ENCODE assay signal across 8 mouse cellular contexts in genomic region chr19:18712866-18713300, GRCm38 (mm10). TPM values are rescaled to one million over a fixed set of nuclear protein-coding genes. Genes with fewer than 3 reads are reported as not detected.
A peak's percentile ranks its signal among the peaks of the same experiment; 100 is the strongest.
DNase-seq lines count a peak whose midpoint lies in the region; ATAC-seq and TF ChIP-seq lines count a peak whose summit lies in the region.

D030056L22Rik (plus strand) TSS chr19:18713193.

- H3K4me2 ChIP-seq in lung, postnatal 0 days (replicated peaks; ENCODE audit: low read depth, low read length) = peak within 1 kb of the TSS; percentile 94

- TF ChIP-seq CTCF in lung, postnatal 0 days (IDR thresholded peaks at IDR 0.05) = peak; percentile 88

- H3K9ac ChIP-seq in lung, postnatal 0 days (replicated peaks; ENCODE audit: low read depth) = peak within 1 kb of the TSS; percentile 65

- TF ChIP-seq EP300 in lung, postnatal 0 days (IDR thresholded peaks at IDR 0.05) = no peak

- peaks cover 25% of the 10 kb centered on the region for H3K4me1 ChIP-seq in hindbrain, embryonic 10.5 days (replicated peaks)
- peaks cover 11% of the 10 kb centered on the region; the same call in 1 of the 2 replicates for H3K4me1 ChIP-seq in lung, postnatal 0 days (ENCODE audit: insufficient read depth, low read depth, low read length)

- H3K36me3 ChIP-seq in hindbrain, embryonic 10.5 days = peaks cover 16% of the 10 kb centered on the region
- H3K36me3 ChIP-seq in lung, postnatal 0 days (ENCODE audit: insufficient read depth, low read length) = no peaks in the 10 kb centered on the region

- no peaks in the 10 kb centered on the region for H3K9me3 ChIP-seq in hindbrain, embryonic 10.5 days
- no peaks in the 10 kb centered on the region for H3K9me3 ChIP-seq in lung, postnatal 0 days (ENCODE audit: low read length)

- H3K27me3 ChIP-seq in hindbrain, embryonic 10.5 days (ENCODE audit: insufficient read depth, poor library complexity, severe bottlenecking) = no peaks in the 10 kb centered on the region
- H3K27me3 ChIP-seq in lung, postnatal 0 days (replicated peaks; ENCODE audit: insufficient read depth, low read length) = no peaks in the 10 kb centered on the region

- H3K4me3 ChIP-seq in hindbrain, embryonic 10.5 days = peak within 1 kb of the TSS; percentile 95
- peak within 1 kb of the TSS; percentile 66 for H3K4me3 ChIP-seq in lung, postnatal 0 days (ENCODE audit: low read depth, low read length)

- peak within 1 kb of the TSS; percentile 94 for H3K27ac ChIP-seq in hindbrain, embryonic 10.5 days
- H3K27ac ChIP-seq in lung, postnatal 0 days (ENCODE audit: low read length) = peak within 1 kb of the TSS; percentile 94

- ATAC-seq in lung, postnatal 0 days = peak; percentile 99

- under 1% methylated on average over 49 of the region's 49 CpGs for WGBS in hindbrain, embryonic 10.5 days
- 1% methylated on average over 31 of the region's 49 CpGs for WGBS in lung, postnatal 0 days

- peak; percentile 83 for DNase-seq in MEL-GATA-1-ER (ENCODE audit: extremely low read depth, low read depth)
- DNase-seq in cerebellum, adult 8-10 months = peak; percentile 96
- DNase-seq in forelimb bud, embryonic 11.5 days (ENCODE audit: low read depth, low spot score) = peak; percentile 98
- DNase-seq in hindbrain, embryonic 10.5 days (ENCODE audit: low spot score) = peak; percentile 98
- DNase-seq in layer of hippocampus, adult 9-11 months = peak; percentile 98
- peak; percentile 98 for DNase-seq in lung, postnatal 0 days (ENCODE audit: low spot score)
- DNase-seq in ovary, postnatal 14 days (ENCODE audit: low spot score) = peak; percentile 97
- DNase-seq in thymus, postnatal 14 days = peak; percentile 99

RNA-seq across cellular contexts. Expression of gene D030056L22Rik, which starts in this region (rescaled TPM):
- polyA plus RNA-seq in hindbrain, embryonic 10.5 days (2016; fragmentation: Nextera tagmentation; extraction: Ambion mirVana) = 50.8 and 56.0 TPM in 2 replicates
- polyA plus RNA-seq in lung, postnatal 0 days (2015; fragmentation: Nextera tagmentation; extraction: Ambion mirVana) = 18.5 and 19.8 TPM in 2 replicates

Comparison
In these comparisons a context has a peak if more than half of its experiments do, and no peak if none do; other contexts are left out.
1. Peak in every context shown above with its lines: DNase-seq, ATAC-seq, H3K4me3 ChIP-seq and H3K27ac ChIP-seq.